Mouse (Mus musculus): Measurements from ENCODE around the gene Evi2. TPM values are rescaled to one million over a fixed set of nuclear protein-coding genes. Genes with fewer than 3 reads are reported as not detected.

Evi2 gene
- polyA plus RNA-seq, 1 experiment from 2014 or later = 1.3 TPM

DNA sequence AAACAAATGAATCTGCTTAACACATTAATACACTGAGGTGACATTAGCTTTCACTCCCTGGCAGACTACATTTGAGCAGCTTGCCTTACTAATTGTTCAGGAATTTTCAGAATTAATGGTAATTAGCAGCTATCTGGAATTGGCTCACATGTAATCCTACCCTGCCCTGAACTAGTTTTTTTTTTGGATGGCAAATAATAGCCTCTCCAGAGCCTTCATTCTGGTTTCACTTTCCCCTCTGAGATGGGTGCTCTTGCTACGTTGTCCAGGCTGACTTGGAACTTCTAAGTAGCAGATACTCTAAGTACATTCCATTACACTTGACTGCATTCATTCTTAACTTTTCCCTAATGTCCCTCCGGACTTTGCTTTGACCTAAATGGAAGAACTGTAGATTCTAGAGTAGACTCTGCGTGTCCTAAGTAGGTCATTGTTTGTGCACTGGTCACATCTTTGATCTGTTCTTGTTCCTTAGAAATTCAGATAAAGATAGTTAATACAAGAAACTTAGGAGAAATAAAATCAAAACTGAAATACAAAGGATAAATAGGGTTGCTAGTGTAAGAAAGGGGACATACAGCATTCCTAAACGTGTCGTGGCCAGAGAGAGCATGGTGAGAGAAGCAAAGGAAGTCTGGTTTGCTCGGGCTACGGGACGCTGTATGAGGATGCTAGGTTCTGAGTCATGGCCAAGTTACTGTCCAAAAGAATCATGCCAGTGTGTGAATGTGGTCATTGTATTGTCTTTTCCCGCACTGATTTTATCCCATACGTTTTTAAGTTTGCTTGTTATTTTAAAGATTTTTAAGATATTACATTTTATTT is 35.2 kb downstream of the Evi2 start:
- Histone ChIP-seq H3K27ac (no peak overlapping the region), H3K27me3 (no peaks in the 10 kb centered on the region), H3K4me2 (replicated peaks) (no peak overlapping the region), H3K4me1 (no peaks in the 10 kb centered on the region), H3K36me3 (peaks cover 7% of the 10 kb centered on the region; the same call in 1 of the 2 replicates), H3K9ac (no peak overlapping the region), H3K9me3 (no peaks in the 10 kb centered on the region), H3K4me3 (no peak overlapping the region)
- ATAC-seq (ENCODE audit: insufficient number of reproducible peaks, insufficient read depth, low FRiP score, low TSS enrichment) = no peak
- 80% methylated on average over 10 of the region's 10 CpGs for WGBS

GRCm38 (mm10) chr11:79484721-79485120 is 45.7 kb downstream of the Evi2 start:
- Histone ChIP-seq H3K9me3 (no peaks in the 10 kb centered on the region), H3K27me3 (no peaks in the 10 kb centered on the region), H3K4me3 (no peak overlapping the region), H3K4me1 (no peaks in the 10 kb centered on the region), H3K4me2 (replicated peaks) (no peak overlapping the region), H3K36me3 (peaks cover 31% of the 10 kb centered on the region; the same call in 1 of the 2 replicates), H3K27ac (no peak overlapping the region), H3K9ac (no peak overlapping the region)
- no peak for ATAC-seq (ENCODE audit: insufficient number of reproducible peaks, insufficient read depth, low FRiP score, low TSS enrichment)

- no peak for ATAC-seq (ENCODE audit: insufficient number of reproducible peaks, insufficient read depth, low FRiP score, low TSS enrichment)
- Histone ChIP-seq H3K27ac (no peak overlapping the region), H3K9me3 (no peaks in the 10 kb centered on the region), H3K9ac (no peak overlapping the region), H3K4me1 (no peaks in the 10 kb centered on the region), H3K4me2 (replicated peaks) (no peak overlapping the region), H3K27me3 (no peaks in the 10 kb centered on the region), H3K4me3 (no peak overlapping the region), H3K36me3 (peaks cover 33% of the 10 kb centered on the region; the same call in 1 of the 2 replicates)
- WGBS = 62% methylated on average over 7 of the region's 7 CpGs
Measured at GRCm38 (mm10) chr11:79483876-79484528, 46.4 kb downstream of the Evi2 start.

GRCm38 (mm10) chr11:79483392-79483791 is 47.0 kb downstream of the Evi2 start:
- WGBS = 85% methylated on average over 6 of the region's 6 CpGs

DNA sequence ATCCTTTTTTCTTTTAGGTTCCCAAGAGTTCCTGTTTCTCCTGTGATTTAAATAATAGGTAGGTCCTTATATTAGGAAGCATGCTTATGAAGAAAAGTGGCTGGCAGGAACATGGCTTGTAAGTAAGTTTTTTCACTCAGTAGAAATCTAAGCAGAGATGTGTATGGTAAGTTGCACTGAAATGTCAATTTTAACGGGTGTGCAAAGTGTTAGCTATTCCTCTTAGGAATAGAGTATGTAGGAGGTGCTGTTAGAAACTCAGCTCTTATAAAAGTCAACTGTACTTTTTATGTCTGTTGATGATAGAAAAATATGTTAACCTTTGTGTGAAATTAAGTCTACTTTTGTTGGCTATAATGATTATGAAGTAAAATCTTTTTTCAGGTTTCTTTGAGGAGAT is 62.3 kb downstream of the Evi2 start:
- Histone ChIP-seq H3K27me3 (no peaks in the 10 kb centered on the region), H3K36me3 (peaks cover 22% of the 10 kb centered on the region), H3K4me2 (replicated peaks) (no peak overlapping the region)

More at GRCm38 (mm10) chr11:79483392-79483791, 47.0 kb downstream of the Evi2 start:
- peaks cover 34% of the 10 kb centered on the region for H3K36me3 ChIP-seq
- H3K9me3 ChIP-seq = no peaks in the 10 kb centered on the region
- no peak overlapping the region for H3K4me3 ChIP-seq
- H3K27me3 ChIP-seq = no peaks in the 10 kb centered on the region
- H3K4me1 ChIP-seq = no peaks in the 10 kb centered on the region
- no peak overlapping the region for H3K9ac ChIP-seq
- ATAC-seq (ENCODE audit: insufficient number of reproducible peaks, insufficient read depth, low FRiP score, low TSS enrichment) = no peak
- no peak overlapping the region for H3K27ac ChIP-seq
- H3K4me2 ChIP-seq (replicated peaks) = no peak overlapping the region

More for the DNA sequence above, 62.3 kb downstream of the Evi2 start:
- H3K4me3 ChIP-seq = no peak overlapping the region
- no peaks in the 10 kb centered on the region for H3K9me3 ChIP-seq
- H3K4me1 ChIP-seq = no peaks in the 10 kb centered on the region
- H3K9ac ChIP-seq = no peak overlapping the region
- no peak overlapping the region for H3K27ac ChIP-seq
- no peak for ATAC-seq (ENCODE audit: insufficient number of reproducible peaks, insufficient read depth, low FRiP score, low TSS enrichment)
- 74% methylated on average over 1 of the region's 1 CpGs for WGBS

Other genes with a start within 250 kb of the Evi2 start
- gene Gm9964, start 233.7 kb downstream of the Evi2 start, polyA plus RNA-seq (2016; fragmentation: Nextera tagmentation; extraction: Ambion mirVana) = not detected in 2 replicates
- 9.0 and 9.3 TPM in 2 replicates for gene Nf1, start 190.9 kb downstream of the Evi2 start, polyA plus RNA-seq (2016; fragmentation: Nextera tagmentation; extraction: Ambion mirVana)
- gene Omg, start 26.5 kb downstream of the Evi2 start, polyA plus RNA-seq (2016; fragmentation: Nextera tagmentation; extraction: Ambion mirVana) = 0.32 and 0.51 TPM in 2 replicates
- 0.25 TPM in 1 of 2 replicates, not detected in the other for gene Evi2b, start 6.8 kb downstream of the Evi2 start, polyA plus RNA-seq (2016; fragmentation: Nextera tagmentation; extraction: Ambion mirVana)
- 2.6 and 2.7 TPM in 2 replicates for gene Evi2a, start within 50 bp of the Evi2 start, polyA plus RNA-seq (2016; fragmentation: Nextera tagmentation; extraction: Ambion mirVana)
- gene Rab11fip4, start 60.6 kb upstream of the Evi2 start, polyA plus RNA-seq (2016; fragmentation: Nextera tagmentation; extraction: Ambion mirVana) = 12.1 and 14.9 TPM in 2 replicates

All from embryonic facial prominence, embryonic 12.5 days (tissue).